Mouse (Mus musculus): ENCODE measurements around the gene Gm5615. TPM values are rescaled to one million over a fixed set of nuclear protein-coding genes. Genes with fewer than 3 reads are reported as not detected.

Gene Gm5615
- polyA plus RNA-seq (2012; rRNA removed), result not detected in 2 replicates

DNA sequence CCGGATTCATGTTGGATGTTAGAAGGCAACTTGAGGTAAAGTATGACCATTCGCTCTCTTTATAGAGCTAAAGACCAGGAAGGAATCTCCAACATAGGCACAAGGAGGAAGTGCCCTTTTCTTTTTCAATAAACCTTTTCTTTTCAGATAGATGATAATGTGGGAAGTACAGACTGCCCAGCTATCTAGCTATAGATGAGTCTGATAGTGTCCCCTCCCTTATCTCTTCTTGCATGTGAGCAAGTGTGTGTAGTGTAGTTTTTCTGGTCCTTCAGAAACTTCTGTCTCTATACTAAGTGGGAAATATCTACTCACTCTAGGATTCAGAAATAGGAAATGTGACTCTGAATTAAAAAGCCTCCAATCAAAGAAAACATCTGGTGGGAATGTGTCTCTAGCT, at the start of gene Gm5615:
Gm5615 (minus strand) TSS at position 101 of the 400 bp plus-strand sequence.

DNA sequence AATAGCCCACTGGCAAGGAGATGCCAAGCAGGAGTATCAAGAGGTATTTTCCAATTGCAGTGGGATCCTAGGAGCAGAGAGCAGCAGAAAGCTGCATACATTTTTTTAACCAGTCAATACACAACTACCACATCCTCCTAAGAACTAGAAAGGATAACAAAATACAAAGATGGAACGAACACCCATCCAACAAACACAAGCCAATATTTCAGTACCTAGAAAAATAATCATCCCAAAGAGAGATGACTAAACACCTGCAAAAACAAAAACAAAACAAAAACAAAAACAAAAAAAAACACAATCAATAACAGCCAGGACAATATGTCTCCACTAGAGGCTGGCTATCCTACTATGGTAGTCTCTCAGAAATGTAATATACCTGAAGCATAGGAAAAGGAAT, 40.8 kb upstream of the Gm5615 start, which contains the start of gene Gm17689:
Gm17689 (minus strand) TSS at position 101 of the 400 bp plus-strand sequence.

Other genes with a start within 250 kb of the Gm5615 start
- not detected in 2 replicates for gene Gm7257, start 110.1 kb downstream of the Gm5615 start, polyA plus RNA-seq (2012; rRNA removed)
- gene Gm9513, start 66.3 kb downstream of the Gm5615 start, polyA plus RNA-seq (2012; rRNA removed), result not detected in 2 replicates
- not detected in 2 replicates for gene Gm17689, start 40.7 kb upstream of the Gm5615 start, polyA plus RNA-seq (2012; rRNA removed)
- gene A630095E13Rik, start 101.4 kb upstream of the Gm5615 start, polyA plus RNA-seq (2012; rRNA removed), result not detected in 2 replicates
- gene Acrv1, start 151.3 kb upstream of the Gm5615 start, polyA plus RNA-seq (2012; rRNA removed), result not detected in 2 replicates
- 0.18 and 0.35 TPM in 2 replicates for gene Chek1, start 185.1 kb upstream of the Gm5615 start, polyA plus RNA-seq (2012; rRNA removed)
- gene Stt3a, start 225.7 kb upstream of the Gm5615 start, polyA plus RNA-seq (2012; rRNA removed), result 21.7 and 44.4 TPM in 2 replicates